Mouse (Mus musculus): ENCODE data around the gene Wdr38. TPM values are rescaled to one million over a fixed set of nuclear protein-coding genes. Genes with fewer than 3 reads are reported as not detected.

The Wdr38 gene
- polyA plus RNA-seq (2012; fragmentation: generic; extraction: Trizol) = 0.61 TPM
- long read RNA-seq, experiment 1 = 0 reads
- long read RNA-seq, experiment 2 = 0 reads

DNA sequence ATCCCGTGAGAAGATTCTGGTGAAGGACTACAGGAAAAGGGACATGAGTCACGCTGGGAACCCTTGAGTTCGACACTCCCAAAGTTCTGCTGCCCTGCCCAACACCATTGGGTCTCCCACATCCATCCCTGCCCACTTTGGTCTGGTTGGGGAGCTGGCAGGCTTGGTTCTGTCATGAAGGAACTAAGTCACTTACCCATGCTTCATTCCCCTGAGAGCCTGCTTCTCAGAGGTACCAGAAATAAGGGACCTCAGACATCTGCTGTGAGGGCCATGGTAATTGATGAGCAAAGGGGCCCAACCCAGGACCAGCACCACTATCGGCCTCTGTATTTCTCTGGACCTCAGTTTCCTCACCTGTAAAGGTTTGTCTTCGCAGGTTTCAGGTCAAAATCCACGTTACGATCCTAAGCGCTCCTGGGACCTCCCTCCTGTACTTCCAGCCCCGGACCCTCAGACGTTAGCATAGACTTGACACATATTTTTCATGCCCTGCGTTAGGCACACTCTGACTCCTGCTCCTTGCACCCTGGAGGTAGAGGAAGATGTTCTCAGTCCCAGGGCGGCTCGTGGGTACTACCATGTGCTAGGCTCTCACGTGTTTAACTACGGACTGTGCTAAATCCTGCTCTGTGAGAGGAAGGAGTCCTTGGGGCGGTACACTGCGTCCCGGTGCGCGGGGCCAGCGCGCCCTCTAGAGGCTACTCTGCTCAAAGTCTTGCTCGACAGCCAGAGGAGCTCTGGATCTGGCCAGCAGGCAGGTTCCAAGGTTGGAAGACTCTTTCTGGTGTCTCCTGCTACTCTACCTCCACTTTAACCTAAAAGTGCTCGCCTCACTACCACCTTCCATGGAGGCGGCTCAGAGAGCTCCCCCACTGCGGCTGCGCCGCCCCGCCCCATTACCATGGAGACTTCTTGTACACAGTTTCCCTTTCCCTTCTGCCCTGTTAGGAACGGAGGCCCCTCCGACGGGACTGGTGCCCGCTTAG is at the start of gene Wdr38:
Gene Wdr38 (plus strand): TSS at position 91 of the 989 bp plus-strand sequence.
- no peaks in the 10 kb centered on the region for H3K27me3 ChIP-seq (ENCODE audit: control insufficient read depth, insufficient read depth, insufficient read length)
- peaks cover 19% of the 10 kb centered on the region for H3K79me2 ChIP-seq (ENCODE audit: control insufficient read depth, insufficient read depth)
- H3ac ChIP-seq (ENCODE audit: control insufficient read depth, insufficient read length, low read depth) = peak within 1 kb of the TSS; percentile 46
- H3K79me3 ChIP-seq (ENCODE audit: low read depth) = peaks cover 13% of the 10 kb centered on the region
- H3K4me3 ChIP-seq (ENCODE audit: insufficient read depth, poor library complexity, severe bottlenecking) = no peak within 1 kb of the TSS
- peaks cover 36% of the 10 kb centered on the region for H3K36me3 ChIP-seq (ENCODE audit: control insufficient read depth, insufficient read depth)
- peak; percentile 31 for TF ChIP-seq USF1 (IDR thresholded peaks at IDR 0.05; ENCODE audit: low read depth)
- TF ChIP-seq FOSL1 (IDR thresholded peaks at IDR 0.05; ENCODE audit: insufficient read depth, low read length, poor library complexity, severe bottlenecking) = no peak
- peak; percentile 92 for TF ChIP-seq CTCF (IDR thresholded peaks at IDR 0.05; ENCODE audit: control insufficient read depth, insufficient read depth, insufficient read length)
- peak; percentile 94 for TF ChIP-seq MAX (IDR thresholded peaks at IDR 0.05)

DNA sequence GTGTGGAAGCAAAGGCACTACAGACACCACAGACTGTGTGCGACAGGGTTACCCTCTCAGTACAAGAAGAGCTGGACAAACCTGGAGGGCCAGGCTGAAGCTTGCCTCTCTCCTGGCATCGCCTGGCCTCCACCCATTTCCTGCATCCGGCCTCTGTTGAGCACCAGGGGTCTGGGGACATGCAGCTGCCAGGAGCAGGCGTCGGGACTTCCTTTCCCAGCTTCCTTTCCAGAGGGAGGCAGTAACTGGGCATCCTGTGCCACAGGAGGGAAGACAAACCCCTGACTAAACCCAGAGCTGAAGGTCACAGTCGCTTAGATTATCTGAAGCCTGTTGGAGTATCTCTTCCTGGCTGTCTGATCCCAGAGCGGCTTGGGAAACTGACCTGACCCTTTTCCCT is 49.7 kb upstream of the Wdr38 start:
- no peaks in the 10 kb centered on the region for H3K79me2 ChIP-seq (ENCODE audit: control insufficient read depth, insufficient read depth)
- no peaks in the 10 kb centered on the region for H3K79me3 ChIP-seq (ENCODE audit: low read depth)
- H3ac ChIP-seq (ENCODE audit: control insufficient read depth, insufficient read length, low read depth) = no peak overlapping the region
- H3K27me3 ChIP-seq (ENCODE audit: control insufficient read depth, insufficient read depth, insufficient read length) = no peaks in the 10 kb centered on the region
- TF ChIP-seq USF1 (IDR thresholded peaks at IDR 0.05; ENCODE audit: low read depth) (no peak), FOSL1 (IDR thresholded peaks at IDR 0.05; ENCODE audit: insufficient read depth, low read length, poor library complexity, severe bottlenecking) (no peak), CTCF (IDR thresholded peaks at IDR 0.05; ENCODE audit: control insufficient read depth, insufficient read depth, insufficient read length) (no peak), CEBPB (IDR thresholded peaks at IDR 0.05; ENCODE audit: low read depth) (no peak)
- no peaks in the 10 kb centered on the region for H3K36me3 ChIP-seq (ENCODE audit: control insufficient read depth, insufficient read depth)
- H3K4me3 ChIP-seq (ENCODE audit: insufficient read depth, poor library complexity, severe bottlenecking) = no peak overlapping the region

DNA sequence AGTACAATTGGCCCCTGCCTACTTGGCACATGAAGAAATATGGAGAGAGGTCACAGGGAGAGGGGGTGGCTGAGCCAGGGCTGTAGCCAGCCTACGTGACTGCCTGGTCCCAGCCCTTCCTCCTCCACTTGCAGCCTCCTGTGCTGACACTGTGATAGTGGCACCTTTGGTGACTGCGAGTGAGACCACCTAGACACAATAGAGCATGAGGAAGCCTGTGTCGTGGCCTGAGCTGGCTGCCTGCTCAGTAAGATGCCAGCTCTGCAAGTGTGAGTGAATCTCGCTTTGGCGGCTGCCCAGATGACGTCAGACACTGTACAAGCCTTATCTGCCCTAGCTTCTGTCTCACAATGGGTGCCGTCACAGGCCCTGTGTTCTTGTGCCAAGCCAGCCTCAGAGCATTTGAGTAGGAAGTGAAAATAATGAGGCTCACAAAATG is 47.0 kb upstream of the Wdr38 start:
- Histone ChIP-seq H3K79me3 (ENCODE audit: low read depth) (no peaks in the 10 kb centered on the region), H3K4me3 (ENCODE audit: insufficient read depth, poor library complexity, severe bottlenecking) (no peak overlapping the region)

DNA sequence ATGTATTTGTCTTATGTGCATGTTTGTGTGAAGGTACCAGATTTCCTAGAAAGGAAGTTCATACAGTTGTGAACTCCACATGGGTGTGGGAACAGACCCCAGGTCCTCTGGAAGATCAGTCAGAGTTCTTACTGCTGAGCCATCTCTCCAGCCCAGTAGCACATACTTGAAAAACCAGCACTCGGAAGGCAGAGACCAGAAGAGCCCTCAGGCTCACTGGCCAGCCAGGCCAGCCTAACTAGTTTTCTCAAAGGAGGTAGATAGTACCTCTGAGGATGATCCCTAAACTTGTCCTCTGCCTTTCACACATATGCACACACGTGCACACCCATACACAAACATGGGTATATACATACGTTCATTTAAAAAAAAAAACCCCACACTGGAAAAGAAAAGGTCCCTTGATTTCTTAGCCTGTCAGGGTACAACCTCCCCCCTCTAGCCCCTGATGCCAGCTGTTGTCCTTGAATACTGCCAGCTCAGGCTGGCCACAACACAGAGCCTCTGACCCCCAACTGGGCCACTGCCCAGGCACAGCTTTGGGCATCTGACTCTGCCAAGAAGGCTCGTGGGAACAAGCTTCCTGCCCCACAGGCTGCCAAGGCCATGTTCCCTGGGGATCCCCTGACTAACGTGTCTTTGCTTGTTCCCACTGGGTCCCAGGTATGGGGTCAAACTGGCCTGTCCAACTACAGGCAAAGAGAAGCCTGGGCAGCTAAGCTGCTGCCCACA is 44.0 kb upstream of the Wdr38 start:
- H3K27me3 ChIP-seq (ENCODE audit: control insufficient read depth, insufficient read depth, insufficient read length) = no peaks in the 10 kb centered on the region
- TF ChIP-seq MAX (IDR thresholded peaks at IDR 0.05) (no peak), FOSL1 (IDR thresholded peaks at IDR 0.05; ENCODE audit: insufficient read depth, low read length, poor library complexity, severe bottlenecking) (no peak), MYOG (IDR thresholded peaks at IDR 0.05; ENCODE audit: control insufficient read depth, extremely low read depth, insufficient read length) (no peak)
- H3K4me3 ChIP-seq (ENCODE audit: insufficient read depth, poor library complexity, severe bottlenecking) = no peak overlapping the region
- H3K79me2 ChIP-seq (ENCODE audit: control insufficient read depth, insufficient read depth) = no peaks in the 10 kb centered on the region
- no peaks in the 10 kb centered on the region for H3K79me3 ChIP-seq (ENCODE audit: low read depth)
- no peaks in the 10 kb centered on the region for H3K36me3 ChIP-seq (ENCODE audit: control insufficient read depth, insufficient read depth)
- no peak overlapping the region for H3ac ChIP-seq (ENCODE audit: control insufficient read depth, insufficient read length, low read depth)

More for the DNA sequence above, 47.0 kb upstream of the Wdr38 start:
- no peak overlapping the region for H3ac ChIP-seq (ENCODE audit: control insufficient read depth, insufficient read length, low read depth)
- TF ChIP-seq CEBPB (IDR thresholded peaks at IDR 0.05; ENCODE audit: low read depth) = no peak
- TF ChIP-seq CTCF (IDR thresholded peaks at IDR 0.05; ENCODE audit: control insufficient read depth, insufficient read depth, insufficient read length) = no peak
- TF ChIP-seq MYOG (IDR thresholded peaks at IDR 0.05; ENCODE audit: control insufficient read depth, extremely low read depth, insufficient read length) = no peak
- TF ChIP-seq FOSL1 (IDR thresholded peaks at IDR 0.05; ENCODE audit: insufficient read depth, low read length, poor library complexity, severe bottlenecking) = no peak
- no peaks in the 10 kb centered on the region for H3K79me2 ChIP-seq (ENCODE audit: control insufficient read depth, insufficient read depth)
- no peaks in the 10 kb centered on the region for H3K36me3 ChIP-seq (ENCODE audit: control insufficient read depth, insufficient read depth)
- H3K27me3 ChIP-seq (ENCODE audit: control insufficient read depth, insufficient read depth, insufficient read length) = no peaks in the 10 kb centered on the region

DNA sequence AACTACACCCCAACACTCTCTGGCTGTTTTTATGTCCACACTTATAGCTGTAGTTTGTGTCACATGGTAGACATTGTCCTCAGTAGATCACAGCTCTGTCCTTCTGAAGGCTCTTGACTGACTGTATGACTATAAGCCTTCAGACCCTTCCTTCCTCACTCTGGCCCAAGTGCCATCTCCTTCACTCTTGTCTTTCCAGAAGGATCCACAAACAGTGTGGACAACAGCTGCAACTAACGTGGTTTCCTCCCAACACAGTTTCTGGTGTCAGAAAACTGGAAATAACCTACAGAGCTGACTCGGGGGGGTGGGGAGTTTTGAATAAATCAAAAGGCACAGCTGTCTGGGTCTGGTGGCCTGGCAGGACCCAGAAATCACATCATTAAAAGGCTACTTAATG is 41.2 kb upstream of the Wdr38 start:
- Histone ChIP-seq H3K79me2 (ENCODE audit: control insufficient read depth, insufficient read depth) (no peaks in the 10 kb centered on the region), H3K27me3 (ENCODE audit: control insufficient read depth, insufficient read depth, insufficient read length) (no peaks in the 10 kb centered on the region), H3K79me3 (ENCODE audit: low read depth) (no peaks in the 10 kb centered on the region), H3K4me3 (ENCODE audit: insufficient read depth, poor library complexity, severe bottlenecking) (no peak overlapping the region), H3ac (ENCODE audit: control insufficient read depth, insufficient read length, low read depth) (no peak overlapping the region), H3K36me3 (ENCODE audit: control insufficient read depth, insufficient read depth) (no peaks in the 10 kb centered on the region)
- TF ChIP-seq MAX (IDR thresholded peaks at IDR 0.05) (no peak), MYOG (IDR thresholded peaks at IDR 0.05; ENCODE audit: control insufficient read depth, extremely low read depth, insufficient read length) (no peak), MYOD1 (IDR thresholded peaks at IDR 0.05; ENCODE audit: control insufficient read depth, insufficient read length, low read depth) (no peak), CTCF (IDR thresholded peaks at IDR 0.05; ENCODE audit: control insufficient read depth, insufficient read depth, insufficient read length) (no peak), CEBPB (IDR thresholded peaks at IDR 0.05; ENCODE audit: low read depth) (no peak), USF1 (IDR thresholded peaks at IDR 0.05; ENCODE audit: low read depth) (no peak), FOSL1 (IDR thresholded peaks at IDR 0.05; ENCODE audit: insufficient read depth, low read length, poor library complexity, severe bottlenecking) (no peak)

Data from C2C12 (cell line).